Comparison of ENCODE assay signal across 8 mouse cellular contexts in the genomic region with DNA sequence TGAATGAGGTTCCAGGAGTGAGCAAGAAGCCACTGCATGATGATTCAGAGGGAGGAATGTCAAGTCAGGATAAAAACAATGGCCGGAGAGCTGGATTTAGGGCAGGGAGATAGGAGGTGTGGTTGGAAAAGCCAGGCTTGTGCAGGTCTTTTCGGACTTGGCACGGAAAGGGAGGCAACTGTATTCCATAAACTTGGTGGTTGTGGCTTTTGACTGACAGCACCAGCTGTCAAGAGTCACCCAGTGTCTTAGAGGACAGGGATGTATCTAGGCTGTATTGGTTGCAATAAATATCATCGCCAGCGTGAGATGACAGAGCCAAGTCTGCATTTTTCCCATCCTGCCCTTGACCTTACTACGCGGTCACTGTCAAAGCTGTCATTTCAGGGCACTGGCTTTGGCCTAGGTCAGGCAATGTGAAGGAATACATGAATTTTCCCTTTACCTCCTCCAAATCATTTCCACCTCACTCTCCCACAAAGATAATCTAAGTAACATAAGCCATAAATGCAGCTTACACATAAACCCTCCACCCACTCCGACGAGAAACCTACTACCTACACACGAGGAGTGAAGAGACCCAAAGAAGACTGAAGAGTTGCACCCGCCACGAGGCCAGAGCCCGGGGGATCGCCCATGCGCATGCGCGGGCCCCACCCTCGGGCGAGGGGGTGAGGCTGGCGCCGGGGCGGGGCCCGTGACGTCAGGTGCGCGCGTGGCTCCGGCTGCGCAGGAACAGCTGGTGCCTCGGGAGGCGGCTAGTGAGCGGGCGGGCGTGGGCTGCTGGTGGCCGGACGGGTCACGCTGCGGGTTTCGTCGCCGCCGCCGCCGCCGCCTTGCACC. TPM values are rescaled to one million over a fixed set of nuclear protein-coding genes. Genes with fewer than 3 reads are reported as not detected.
DNase-seq lines count a peak whose midpoint lies in the region; ATAC-seq lines count a peak whose summit lies in the region.

No protein-coding gene starts in this region.

- 9% methylated on average over 45 of the region's 45 CpGs for WGBS in embryonic facial prominence, embryonic 10.5 days
- WGBS in midbrain, embryonic 11.5 days = 9% methylated on average over 45 of the region's 45 CpGs

- intact Hi-C loops in left cerebral cortex, postnatal 4 days (cut with DNase I) = loop anchor here (5.0 kb wide), 1 partner anchor 37 kb away; no protein-coding TSS in a partner anchor

- DNase-seq in adrenal gland, postnatal 14 days = peak; percentile 98
- DNase-seq in embryonic facial prominence, embryonic 10.5 days (ENCODE audit: low spot score) = peak; percentile 95
- peak; percentile 89 for DNase-seq in kidney, adult 11 months
- DNase-seq in left cerebral cortex, postnatal 4 days = peak; percentile 95
- peak; percentile 99 for DNase-seq in midbrain, embryonic 11.5 days (ENCODE audit: low spot score, missing footprints)
- DNase-seq in right cerebral cortex, postnatal 4 days = peak; percentile 94
- DNase-seq in yolk sac, embryonic 10.5 days (ENCODE audit: low spot score) = peak; percentile 90

- peak; percentile 89 for ATAC-seq in granulocyte monocyte progenitor cell, adult 5-6 weeks (replicated peaks; ENCODE audit: poor library complexity, severe bottlenecking)
- peak; percentile 92 for ATAC-seq in midbrain, embryonic 11.5 days (ENCODE audit: low FRiP score)

- H3K9me3 ChIP-seq in embryonic facial prominence, embryonic 10.5 days = peaks cover 4% of the 10 kb centered on the region; the same call in 1 of the 2 replicates
- peaks cover 2% of the 10 kb centered on the region; the same call in 1 of the 2 replicates for H3K9me3 ChIP-seq in midbrain, embryonic 11.5 days (ENCODE audit: control insufficient read depth, low read length)

- peak overlapping the region; percentile 82 for H3K27ac ChIP-seq in embryonic facial prominence, embryonic 10.5 days (replicated peaks)
- no peak overlapping the region; the same call in 1 of the 2 replicates for H3K27ac ChIP-seq in midbrain, embryonic 11.5 days (ENCODE audit: low read depth, low read length)

- peak overlapping the region; percentile 89 for H3K4me3 ChIP-seq in embryonic facial prominence, embryonic 10.5 days
- H3K4me3 ChIP-seq in midbrain, embryonic 11.5 days (ENCODE audit: low read depth, low read length) = peak overlapping the region; percentile 59

- 0 out of 2 replicates have a peak, but pooled peaks cover 11% of the 10 kb centered on the region for H3K27me3 ChIP-seq in embryonic facial prominence, embryonic 10.5 days (replicated peaks; ENCODE audit: low read depth, poor library complexity, severe bottlenecking)
- H3K27me3 ChIP-seq in midbrain, embryonic 11.5 days (ENCODE audit: control insufficient read depth, insufficient read depth, low read length) = no peaks in the 10 kb centered on the region

- H3K4me1 ChIP-seq in embryonic facial prominence, embryonic 10.5 days = peaks cover 31% of the 10 kb centered on the region
- H3K4me1 ChIP-seq in midbrain, embryonic 11.5 days (ENCODE audit: control insufficient read depth, insufficient read depth, low read length) = peaks cover 8% of the 10 kb centered on the region

- H3K4me2 ChIP-seq in midbrain, embryonic 11.5 days = peak overlapping the region; percentile 85

- peaks cover 2% of the 10 kb centered on the region; the same call in 1 of the 2 replicates for H3K36me3 ChIP-seq in embryonic facial prominence, embryonic 10.5 days (replicated peaks)
- H3K36me3 ChIP-seq in midbrain, embryonic 11.5 days (ENCODE audit: control insufficient read depth, insufficient read depth, low read length) = no peaks in the 10 kb centered on the region

- H3K9ac ChIP-seq in midbrain, embryonic 11.5 days (ENCODE audit: low read length) = peak overlapping the region; percentile 60

RNA-seq across cellular contexts. Expression of a gene that starts 7.6 kb away (rescaled TPM):
- 17.7 and 19.2 TPM in 2 replicates for total RNA-seq in adrenal gland, postnatal 14 days (2021)
- polyA plus RNA-seq in embryonic facial prominence, embryonic 10.5 days (2016; fragmentation: Nextera tagmentation; extraction: Ambion mirVana) = 11.3 and 11.9 TPM in 2 replicates
- 1.8 and 3.1 TPM in 2 replicates for total RNA-seq in granulocyte monocyte progenitor cell, adult 5-6 weeks (2014; fragmentation: Nextera tagmentation)
- 1.6 and 2.3 TPM in 2 replicates for total RNA-seq in granulocyte monocyte progenitor cell, adult 5-6 weeks (2017)
- total RNA-seq in left cerebral cortex, postnatal 4 days (2021) = 10 to 100 TPM; 25.0 to 28.6 TPM
- 7.6 and 7.9 TPM in 2 replicates for polyA plus RNA-seq in midbrain, embryonic 11.5 days (2014; fragmentation: Nextera tagmentation; extraction: Ambion mirVana)

RNA-seq across cellular contexts. Expression of a gene that starts 29.0 kb away (rescaled TPM):
- total RNA-seq in adrenal gland, postnatal 14 days (2021) = not detected in 2 replicates
- not detected in 2 replicates for polyA plus RNA-seq in embryonic facial prominence, embryonic 10.5 days (2016; fragmentation: Nextera tagmentation; extraction: Ambion mirVana)
- 0.58 TPM in 1 of 2 replicates, not detected in the other for total RNA-seq in granulocyte monocyte progenitor cell, adult 5-6 weeks (2014; fragmentation: Nextera tagmentation)
- total RNA-seq in granulocyte monocyte progenitor cell, adult 5-6 weeks (2017) = not detected in 2 replicates
- total RNA-seq in left cerebral cortex, postnatal 4 days (2021) = not detected
- polyA plus RNA-seq in midbrain, embryonic 11.5 days (2014; fragmentation: Nextera tagmentation; extraction: Ambion mirVana) = not detected in 2 replicates

RNA-seq across cellular contexts. Expression of a gene that starts 56.7 kb away (rescaled TPM):
- 0.89 and 4.2 TPM in 2 replicates for total RNA-seq in adrenal gland, postnatal 14 days (2021)
- 1.2 and 2.2 TPM in 2 replicates for polyA plus RNA-seq in embryonic facial prominence, embryonic 10.5 days (2016; fragmentation: Nextera tagmentation; extraction: Ambion mirVana)
- 1.5 TPM in 1 of 2 replicates, not detected in the other for total RNA-seq in granulocyte monocyte progenitor cell, adult 5-6 weeks (2014; fragmentation: Nextera tagmentation)
- 0.26 and 1.6 TPM in 2 replicates for total RNA-seq in granulocyte monocyte progenitor cell, adult 5-6 weeks (2017)
- total RNA-seq in left cerebral cortex, postnatal 4 days (2021) = 10 to 100 TPM; 44.0 to 48.8 TPM
- polyA plus RNA-seq in midbrain, embryonic 11.5 days (2014; fragmentation: Nextera tagmentation; extraction: Ambion mirVana) = 1.6 TPM in 2 replicates
